Mouse (Mus musculus): ENCODE measurements at regions not wholly inside any gene's neighbourhood (a gene's known extent, or its start where the extent isn't known, plus 50 kb on each side); places are given as distances from the start of the nearest gene placed in this dataset.
"Not testable (repeated sequence)": the region's sequence is repeated elsewhere in the genome, so short reads cannot be mapped to it uniquely, and the experiment has no call there.

GRCm38 (mm10) chr3:18295921-18296320, 347.7 kb downstream of the Cypt12 start:
- in situ Hi-C loops (cut with MboI; ENCODE audit: low pct_unique_long_range_greater_than_20kb in 1 of 2, low sequenced_read_pairs in 2 of 2, unreplicated experiment in 1 of 2): no loop called here

- in situ Hi-C loops (cut with MboI; ENCODE audit: low pct_unique_long_range_greater_than_20kb in 1 of 2, low sequenced_read_pairs in 2 of 2, unreplicated experiment in 1 of 2): no loop called here
Measured at GRCm38 (mm10) chr3:18298699-18299098, 350.5 kb downstream of the Cypt12 start.

GRCm38 (mm10) chr3:18299502-18299901, 351.3 kb downstream of the Cypt12 start:
- in situ Hi-C loops (cut with MboI; ENCODE audit: low pct_unique_long_range_greater_than_20kb in 1 of 2, low sequenced_read_pairs in 2 of 2, unreplicated experiment in 1 of 2): no loop called here

- in situ Hi-C loops (cut with MboI; ENCODE audit: low pct_unique_long_range_greater_than_20kb in 1 of 2, low sequenced_read_pairs in 2 of 2, unreplicated experiment in 1 of 2): no loop called here
Measured at GRCm38 (mm10) chr3:18319433-18319832, 371.2 kb downstream of the Cypt12 start.

DNA sequence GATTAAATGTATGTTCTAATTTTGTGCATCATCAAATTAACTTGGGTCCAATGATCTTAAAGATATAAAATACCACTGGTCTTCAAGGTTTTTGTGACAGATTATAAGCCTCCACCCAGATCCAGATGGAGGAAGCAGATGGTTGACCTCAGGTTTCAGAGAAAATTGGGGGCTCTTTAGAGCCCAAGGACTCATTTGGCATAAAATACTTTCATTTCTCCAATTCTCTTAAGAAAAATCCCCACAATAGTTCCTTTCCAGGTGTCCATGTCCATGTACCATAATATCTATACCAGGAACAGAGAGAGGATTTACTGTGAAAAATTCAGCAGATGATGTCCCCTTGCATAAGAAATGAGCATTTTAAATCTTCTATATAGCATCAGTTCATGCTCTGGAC, 385.0 kb downstream of the Cypt12 start:
- in situ Hi-C loops (cut with MboI; ENCODE audit: low pct_unique_long_range_greater_than_20kb in 1 of 2, low sequenced_read_pairs in 2 of 2, unreplicated experiment in 1 of 2): no loop called here

DNA sequence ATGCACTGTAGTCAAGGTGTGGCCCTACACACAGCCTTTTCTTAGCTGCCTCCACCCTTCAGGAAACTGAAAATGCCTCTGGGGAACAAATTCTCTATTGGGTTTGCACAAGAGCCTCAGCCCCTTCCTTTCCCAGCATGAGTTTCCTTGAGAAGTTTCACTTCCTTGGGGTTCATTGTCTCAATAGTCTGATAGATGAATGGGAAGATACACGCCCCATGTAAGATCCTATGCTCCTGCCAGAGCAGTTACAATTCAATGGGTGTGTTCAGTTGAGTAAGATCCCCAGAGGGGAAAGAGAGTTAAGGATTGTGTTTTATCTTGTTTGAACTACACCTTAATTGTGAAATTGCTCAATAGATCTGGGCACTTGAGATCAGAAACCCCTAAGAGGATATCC, 391.0 kb downstream of the Cypt12 start:
- in situ Hi-C loops (cut with MboI; ENCODE audit: low pct_unique_long_range_greater_than_20kb in 1 of 2, low sequenced_read_pairs in 2 of 2, unreplicated experiment in 1 of 2): no loop called here

GRCm38 (mm10) chr3:18341757-18342156, 393.5 kb downstream of the Cypt12 start:
- in situ Hi-C loops (cut with MboI; ENCODE audit: low pct_unique_long_range_greater_than_20kb in 1 of 2, low sequenced_read_pairs in 2 of 2, unreplicated experiment in 1 of 2): no loop called here

DNA sequence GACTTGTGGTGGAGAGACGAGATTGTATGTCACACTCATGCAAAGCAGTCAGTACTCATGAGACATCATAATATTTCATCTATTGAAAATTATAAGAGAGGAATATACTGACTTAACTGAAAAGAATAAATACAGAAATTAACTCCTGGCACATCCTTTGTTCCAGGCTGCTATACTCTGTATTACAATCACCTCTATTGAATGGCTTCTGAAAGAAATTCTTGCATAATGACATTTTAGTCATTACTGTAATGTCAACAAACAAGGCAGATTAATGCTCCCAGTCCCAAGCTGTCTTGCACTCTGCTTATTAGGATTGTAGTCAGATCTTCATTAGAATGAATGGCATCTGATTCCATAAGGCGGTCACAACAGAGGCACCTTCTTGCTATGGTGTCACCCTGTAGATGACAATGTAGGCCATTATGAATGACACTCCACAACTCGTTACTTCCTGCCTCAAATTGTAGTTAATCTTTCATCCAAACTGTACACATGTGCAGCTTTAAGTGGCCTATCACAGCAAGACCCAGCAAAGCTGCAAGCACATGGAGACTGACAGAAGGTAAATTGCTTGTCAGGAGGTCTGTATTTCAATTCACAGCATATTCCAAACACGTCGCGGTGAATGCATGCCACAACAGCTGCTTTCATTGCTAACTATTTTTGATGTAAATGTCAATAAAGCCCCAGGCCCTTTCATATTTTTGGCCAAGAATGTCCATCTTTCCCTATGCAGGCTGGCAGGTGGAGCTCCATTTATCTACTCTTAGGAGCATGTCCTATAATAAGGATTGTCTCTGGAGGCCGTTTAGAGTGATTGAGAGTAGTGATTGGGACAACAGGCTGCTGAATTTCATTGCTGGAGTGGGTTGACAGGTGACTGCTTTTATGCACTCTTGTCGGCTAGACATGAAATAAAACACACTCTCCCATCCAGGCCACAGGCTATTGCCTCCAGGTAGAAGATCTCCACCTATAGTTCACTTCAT, 430.1 kb downstream of the Cypt12 start:
- in situ Hi-C loops (cut with MboI; ENCODE audit: low pct_unique_long_range_greater_than_20kb in 1 of 2, low sequenced_read_pairs in 2 of 2, unreplicated experiment in 1 of 2): no loop called here

- in situ Hi-C loops (cut with MboI; ENCODE audit: low pct_unique_long_range_greater_than_20kb in 1 of 2, low sequenced_read_pairs in 2 of 2, unreplicated experiment in 1 of 2): loop anchor here in 1 of 2 experiments (25.0 kb wide), 1 partner anchor 640 kb away; no protein-coding TSS in a partner anchor
Measured at GRCm38 (mm10) chr3:18421886-18422575, 473.8 kb downstream of the Cypt12 start.

DNA sequence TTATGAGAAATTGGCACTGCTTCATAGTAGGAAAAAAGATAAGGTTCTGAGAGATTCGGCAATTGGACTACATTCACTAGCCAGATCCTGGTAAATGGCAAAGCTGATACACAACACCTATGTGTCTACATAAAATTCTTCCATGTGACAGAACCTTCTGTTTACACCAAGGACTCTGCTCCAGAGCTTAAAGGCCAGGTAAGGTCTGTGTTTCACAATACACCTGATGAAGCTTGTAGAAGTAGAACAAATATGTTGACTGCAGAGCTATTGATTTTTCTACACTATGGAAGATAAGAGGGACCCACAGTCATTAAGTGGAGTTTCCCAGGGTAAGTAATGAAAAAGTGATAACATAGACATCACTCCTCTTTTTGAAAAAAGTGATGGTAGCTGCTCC, 480.7 kb downstream of the Cypt12 start:
- in situ Hi-C loops (cut with MboI; ENCODE audit: low pct_unique_long_range_greater_than_20kb in 1 of 2, low sequenced_read_pairs in 2 of 2, unreplicated experiment in 1 of 2): no loop called here

GRCm38 (mm10) chr3:18438845-18439244, 490.6 kb downstream of the Cypt12 start:
- in situ Hi-C loops (cut with MboI; ENCODE audit: low pct_unique_long_range_greater_than_20kb in 1 of 2, low sequenced_read_pairs in 2 of 2, unreplicated experiment in 1 of 2): no loop called here

- in situ Hi-C loops (cut with MboI; ENCODE audit: low pct_unique_long_range_greater_than_20kb in 1 of 2, low sequenced_read_pairs in 2 of 2, unreplicated experiment in 1 of 2): no loop called here
Measured at GRCm38 (mm10) chr3:18452197-18452933, 504.2 kb downstream of the Cypt12 start.

- in situ Hi-C loops (cut with MboI; ENCODE audit: low pct_unique_long_range_greater_than_20kb in 1 of 2, low sequenced_read_pairs in 2 of 2, unreplicated experiment in 1 of 2): no loop called here
Measured at GRCm38 (mm10) chr3:18453220-18453985, 505.2 kb downstream of the Cypt12 start.

GRCm38 (mm10) chr3:18453986-18454291, 505.7 kb downstream of the Cypt12 start:
- in situ Hi-C loops (cut with MboI; ENCODE audit: low pct_unique_long_range_greater_than_20kb in 1 of 2, low sequenced_read_pairs in 2 of 2, unreplicated experiment in 1 of 2): no loop called here

DNA sequence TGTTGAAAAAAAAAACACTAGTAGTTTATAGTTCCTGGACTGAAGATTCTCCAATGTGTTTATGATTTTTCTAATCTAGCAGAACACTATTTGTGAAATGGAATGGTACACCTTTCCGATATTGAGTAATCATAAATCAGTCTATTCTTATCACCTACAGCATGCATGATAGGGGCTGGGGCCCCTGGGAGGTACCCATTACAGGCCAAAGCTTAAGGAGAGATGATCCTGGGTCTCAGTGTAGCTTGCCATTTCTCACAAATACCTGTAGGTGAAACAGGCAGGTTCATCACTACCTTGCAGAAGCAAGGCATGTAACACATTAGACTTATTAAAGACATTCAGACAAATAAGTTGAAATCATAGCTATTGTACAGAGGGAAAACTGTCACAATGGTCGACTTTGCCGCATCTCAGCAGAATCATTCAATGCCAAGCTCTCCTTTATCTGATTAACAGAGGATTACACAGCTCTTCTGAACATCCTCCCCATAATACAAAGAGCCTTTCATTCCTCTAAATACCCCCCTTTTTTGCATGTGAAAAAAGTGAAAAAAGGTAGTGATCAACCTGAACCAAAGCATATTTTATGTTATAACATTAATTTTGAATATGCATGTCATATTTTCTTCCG, 506.5 kb downstream of the Cypt12 start:
- in situ Hi-C loops (cut with MboI; ENCODE audit: low pct_unique_long_range_greater_than_20kb in 1 of 2, low sequenced_read_pairs in 2 of 2, unreplicated experiment in 1 of 2): not testable (repeated sequence)

DNA sequence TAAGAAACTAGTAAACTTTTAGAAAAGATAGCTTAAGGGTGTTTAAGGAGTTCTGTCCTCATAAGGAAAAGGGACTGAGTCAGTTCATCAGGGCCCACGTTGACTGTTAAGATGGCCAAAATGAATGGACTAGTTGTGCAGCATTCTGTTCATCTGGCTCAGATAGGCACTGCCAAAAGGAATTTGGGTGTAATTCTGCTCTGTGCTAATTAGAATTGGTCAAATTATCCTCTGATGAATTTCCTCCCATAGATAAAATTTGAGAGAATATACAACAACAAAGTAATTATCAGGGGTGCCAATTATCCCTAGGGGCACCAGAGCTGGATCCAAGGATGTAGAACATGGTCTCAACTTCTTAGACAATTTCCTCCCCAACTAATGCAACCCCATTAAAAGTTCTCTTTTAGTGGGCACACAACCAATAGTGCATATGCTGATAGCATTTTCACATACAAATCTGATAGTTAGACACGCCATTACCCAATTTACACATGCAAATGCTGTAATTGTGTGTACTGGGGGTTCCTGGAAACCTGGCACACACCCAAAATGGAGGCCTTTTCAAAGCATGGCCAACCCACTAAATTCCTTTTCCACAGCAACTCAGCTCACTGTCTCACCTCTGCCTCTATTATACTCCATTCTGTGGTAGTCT, 508.0 kb downstream of the Cypt12 start:
- in situ Hi-C loops (cut with MboI; ENCODE audit: low pct_unique_long_range_greater_than_20kb in 1 of 2, low sequenced_read_pairs in 2 of 2, unreplicated experiment in 1 of 2): no loop called here

DNA sequence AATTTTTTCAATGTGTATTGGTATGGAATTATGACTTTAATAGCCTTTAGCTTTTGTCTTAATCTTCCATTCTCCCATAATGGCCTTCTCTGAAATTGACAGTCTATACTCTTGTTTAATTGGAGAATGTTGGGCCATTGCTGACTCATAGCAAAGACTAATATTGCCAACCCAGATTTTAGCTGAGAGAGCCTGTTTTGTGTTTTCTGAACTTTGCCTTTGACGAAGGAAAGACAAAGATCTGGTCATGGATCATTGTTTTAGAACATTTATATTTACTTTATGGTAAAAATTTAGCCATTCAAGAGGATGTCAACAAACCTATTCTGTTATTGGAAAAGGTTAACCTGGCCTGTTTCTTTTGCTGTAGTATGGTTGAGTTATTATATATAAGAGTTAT, 512.1 kb downstream of the Cypt12 start:
- in situ Hi-C loops (cut with MboI; ENCODE audit: low pct_unique_long_range_greater_than_20kb in 1 of 2, low sequenced_read_pairs in 2 of 2, unreplicated experiment in 1 of 2): no loop called here

DNA sequence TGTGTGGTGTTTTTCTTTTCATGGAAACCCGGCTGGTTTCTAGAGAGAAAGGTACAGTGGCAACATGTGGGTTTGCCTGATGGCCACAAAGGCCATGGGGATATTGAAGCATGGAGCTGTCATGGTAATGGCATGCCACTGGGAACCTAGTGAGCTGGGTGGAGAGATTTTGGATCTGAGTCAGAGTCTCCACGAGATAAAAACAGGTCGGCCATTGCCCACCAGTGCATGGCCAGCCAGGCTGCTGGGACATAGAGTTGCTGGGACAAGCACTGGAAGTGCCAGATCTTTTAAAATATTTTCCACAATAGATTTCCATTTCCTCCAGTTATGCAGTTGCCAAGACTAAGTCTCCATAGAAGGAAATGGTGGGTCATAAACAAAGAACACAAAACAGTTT, 523.6 kb downstream of the Cypt12 start:
- in situ Hi-C loops (cut with MboI; ENCODE audit: low pct_unique_long_range_greater_than_20kb in 1 of 2, low sequenced_read_pairs in 2 of 2, unreplicated experiment in 1 of 2): no loop called here

Data from mouse embryonic stem cell (cell line).